Mouse (Mus musculus) Muller cell, postnatal 12 days (primary cell): ENCODE measurements around the gene Kctd15.
A peak's percentile ranks its signal among the peaks of the same experiment; 100 is the strongest.

ENCODE experiments used
- DNase-seq: peaks from one replicate; pipeline ENCODE4 v3.0.0-alpha.2; 2015; ENCODE audit errors: inconsistent ontology term

Gene Kctd15

DNA sequence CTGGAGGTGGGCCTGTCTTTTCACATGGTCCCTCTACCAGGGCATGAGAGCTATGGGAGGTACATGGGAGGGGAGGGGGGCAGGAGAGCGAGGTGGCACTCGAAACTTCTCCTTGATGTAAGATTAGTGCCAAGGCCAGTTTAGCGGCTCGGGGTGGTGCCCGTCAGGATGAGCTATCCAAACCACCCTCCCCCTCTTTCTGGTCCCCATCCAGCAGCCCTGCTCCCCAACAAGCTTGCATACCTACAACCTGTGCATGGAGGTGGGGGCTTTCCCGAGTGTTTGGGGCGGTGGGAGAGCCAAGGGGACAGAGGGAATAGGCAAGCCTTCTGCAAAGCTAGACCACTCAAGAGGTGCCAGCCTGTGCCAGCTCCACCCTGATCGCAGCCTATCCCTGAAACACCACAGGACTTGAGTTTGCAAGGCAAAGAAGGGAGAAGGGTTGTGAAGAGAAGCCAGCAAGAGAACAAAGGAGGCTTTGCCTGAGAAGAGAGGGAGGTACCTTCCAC is 26.8 kb downstream of the Kctd15 start:
- DNase-seq: no peak

DNA sequence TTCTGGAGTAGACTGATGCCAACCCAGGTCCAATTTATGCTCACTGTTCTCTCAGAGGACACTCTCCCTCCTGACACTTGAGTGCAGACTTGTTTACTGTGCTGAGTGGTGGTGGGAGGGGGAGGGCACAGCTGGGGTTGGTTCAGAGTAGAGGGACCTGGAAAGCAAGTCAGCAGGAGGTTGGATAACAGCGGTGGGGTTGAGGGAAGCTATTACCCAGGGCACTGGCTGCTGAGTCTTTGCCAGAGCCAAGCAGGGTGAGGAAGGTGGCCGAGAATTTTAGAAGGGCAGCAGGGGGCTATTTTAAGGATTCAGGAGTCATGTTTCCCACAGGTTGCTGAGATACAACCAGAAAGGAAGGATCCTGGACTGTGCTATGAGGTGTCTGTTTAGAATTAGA is 36.1 kb downstream of the Kctd15 start:
- no peak for DNase-seq

DNA sequence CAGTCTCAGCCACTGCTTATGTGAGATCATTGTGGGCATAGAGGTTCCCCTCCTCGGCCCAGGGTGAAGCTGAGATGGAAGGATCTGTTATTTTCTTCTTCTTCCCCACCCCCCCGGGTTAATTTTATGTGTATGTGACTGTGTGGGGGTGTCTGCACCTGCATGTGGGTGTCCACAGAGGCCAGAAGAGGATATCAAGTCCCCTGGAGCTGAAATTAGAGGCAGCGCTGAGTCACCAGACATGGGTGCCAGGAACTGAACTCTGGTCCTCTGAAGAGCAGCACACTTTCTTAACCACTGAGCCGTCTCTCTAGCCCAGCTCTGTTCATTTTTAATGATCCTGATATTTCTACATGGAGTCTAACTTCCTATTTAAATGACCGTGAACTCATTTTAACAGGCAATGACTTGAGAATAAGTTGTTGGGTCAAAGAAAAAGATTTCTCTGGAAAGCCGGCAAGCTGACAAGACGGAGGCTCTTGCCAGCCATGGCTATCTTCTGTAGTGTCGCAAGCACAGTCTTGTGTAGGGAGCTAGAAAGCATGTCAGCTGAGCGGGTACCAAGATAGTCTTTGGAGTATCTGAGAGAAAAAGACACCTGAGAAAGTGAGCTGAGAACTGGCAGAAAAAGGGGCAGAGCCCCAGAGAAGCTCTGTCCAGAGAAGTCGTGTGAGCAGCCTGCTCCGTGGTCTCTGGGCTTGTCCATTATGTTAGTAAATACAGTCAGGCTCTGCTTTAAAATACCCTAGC is 38.2 kb downstream of the Kctd15 start:
- no peak for DNase-seq

DNA sequence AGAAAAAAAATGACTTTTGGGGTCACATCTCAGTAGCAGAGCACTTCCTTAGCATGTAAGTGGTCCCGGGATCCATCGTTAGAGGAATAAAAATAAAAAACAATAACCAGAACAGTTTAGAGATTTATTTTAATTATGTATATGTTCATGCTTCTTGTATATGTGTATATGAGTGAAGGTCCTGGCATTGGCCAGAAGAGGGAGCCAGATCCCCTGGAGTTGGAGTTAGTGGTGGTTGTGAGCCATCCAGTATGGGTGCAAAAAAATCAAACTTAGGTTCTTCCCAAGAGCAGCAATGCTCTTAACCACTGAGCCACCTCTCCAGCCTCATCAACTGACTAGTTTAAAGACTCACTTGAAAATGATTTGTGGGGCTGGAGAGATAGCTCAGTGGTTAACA is 40.3 kb downstream of the Kctd15 start:
- no peak for DNase-seq

DNA sequence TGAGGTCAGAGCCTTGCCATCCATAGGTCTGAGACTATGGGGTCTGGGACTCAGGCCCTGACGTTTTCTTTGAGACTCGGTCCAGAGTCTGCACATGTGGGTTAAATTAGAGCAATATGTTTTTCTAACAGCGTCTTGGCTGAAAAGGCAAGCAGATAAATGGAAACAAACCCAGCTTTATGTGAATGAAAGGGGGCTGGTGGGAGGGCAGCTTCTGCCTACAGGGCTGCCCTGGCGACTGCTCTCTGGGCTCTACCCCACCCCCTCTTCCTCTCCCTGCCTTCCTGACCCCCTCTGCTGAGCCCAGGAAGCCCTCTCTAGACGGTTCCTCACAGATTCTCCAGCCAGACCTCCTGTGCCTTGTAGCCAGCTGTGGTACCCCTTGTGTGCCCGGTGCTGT is 46.1 kb downstream of the Kctd15 start:
- no peak for DNase-seq

DNA sequence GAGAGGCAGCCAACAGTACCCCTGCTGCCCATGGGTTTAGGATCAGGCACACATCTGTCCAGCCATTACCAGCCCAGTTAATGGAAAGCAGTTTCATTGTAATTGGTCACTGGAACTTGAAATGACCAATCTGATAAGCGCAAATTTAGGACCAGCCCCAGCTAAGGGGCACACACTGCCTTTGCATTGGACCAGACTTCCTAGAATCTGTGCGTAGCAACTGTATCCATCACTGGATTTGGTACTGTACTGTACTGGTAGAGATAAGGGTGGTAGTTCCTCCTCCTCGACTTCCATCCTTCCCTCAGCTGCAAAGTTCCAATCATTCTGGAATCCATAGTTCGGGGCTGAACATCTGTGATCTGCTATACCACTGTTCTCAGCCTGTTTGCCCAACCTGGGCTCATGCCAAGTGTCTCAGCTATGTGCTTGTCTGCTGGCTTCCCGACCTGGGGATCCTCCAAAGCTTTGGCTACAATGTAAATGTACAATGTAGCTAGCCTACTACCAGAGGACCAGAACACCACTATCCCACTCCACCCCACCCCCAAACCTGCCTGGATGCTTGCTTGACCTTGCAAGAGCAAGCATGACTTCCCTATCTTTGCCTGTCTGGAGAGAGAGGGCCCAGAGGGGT is 49.1 kb downstream of the Kctd15 start:
- peak; percentile 14 for DNase-seq

DNA sequence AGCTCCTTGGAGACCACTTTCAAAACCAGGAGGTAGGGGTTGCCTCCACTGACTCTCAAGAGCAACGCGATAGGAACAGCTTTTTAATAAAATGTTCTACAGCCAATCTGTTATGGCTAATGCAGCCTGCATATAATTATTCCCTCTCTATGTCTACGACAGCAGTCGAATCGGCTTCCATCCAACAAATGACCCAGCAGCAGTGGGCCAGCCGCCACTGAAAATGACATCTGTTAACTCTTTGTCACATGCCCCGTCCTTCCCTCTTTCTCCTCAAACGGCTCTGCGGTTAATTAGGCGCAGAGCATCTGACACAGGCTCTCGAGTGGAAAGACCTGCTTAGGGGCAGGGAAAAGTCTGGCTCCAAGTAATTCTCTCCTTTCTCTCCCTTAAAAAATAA is 49.8 kb downstream of the Kctd15 start:
- peak; percentile 76 for DNase-seq

DNA sequence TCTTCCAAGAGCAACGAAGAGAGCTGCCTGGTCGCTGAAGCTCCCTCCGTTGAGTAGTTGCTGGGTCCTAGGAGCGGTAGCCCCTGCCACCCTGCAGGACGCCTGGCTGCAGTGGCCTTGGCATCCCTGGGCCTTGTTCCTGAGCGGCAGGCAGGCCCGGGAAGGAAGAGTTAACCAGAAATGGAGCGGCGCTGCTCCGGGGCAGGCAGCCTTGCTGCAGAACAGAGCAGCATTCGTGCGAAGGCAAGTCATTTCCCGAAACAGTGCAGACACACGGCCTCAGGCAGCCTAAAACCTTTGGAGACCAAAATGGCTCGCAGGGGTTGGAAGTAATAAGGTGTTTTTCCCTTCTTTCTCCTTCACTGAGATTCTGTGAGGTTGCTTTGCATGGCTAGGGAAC is 50.5 kb downstream of the Kctd15 start:
- DNase-seq: peak; percentile 19

DNA sequence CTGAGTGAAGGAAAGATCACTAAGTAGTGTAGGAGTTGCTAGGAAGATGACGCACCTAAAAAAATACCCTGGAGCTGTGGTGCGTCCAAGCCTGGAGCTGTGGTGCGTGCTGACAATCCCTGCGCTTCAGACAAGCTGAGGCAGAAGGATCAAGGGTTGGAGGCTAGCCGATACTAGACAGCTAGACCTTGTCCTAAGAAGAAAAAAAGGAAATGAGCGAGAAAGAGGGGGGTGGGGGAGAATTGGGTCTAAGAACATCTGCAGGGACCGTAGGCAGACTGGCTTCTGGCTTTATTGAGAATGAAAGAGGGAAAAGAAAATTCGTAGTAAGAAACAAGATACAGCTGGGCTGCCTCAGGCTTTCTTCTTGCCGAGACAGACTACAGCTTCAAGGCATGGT is 58.0 kb downstream of the Kctd15 start:
- no peak for DNase-seq

DNA sequence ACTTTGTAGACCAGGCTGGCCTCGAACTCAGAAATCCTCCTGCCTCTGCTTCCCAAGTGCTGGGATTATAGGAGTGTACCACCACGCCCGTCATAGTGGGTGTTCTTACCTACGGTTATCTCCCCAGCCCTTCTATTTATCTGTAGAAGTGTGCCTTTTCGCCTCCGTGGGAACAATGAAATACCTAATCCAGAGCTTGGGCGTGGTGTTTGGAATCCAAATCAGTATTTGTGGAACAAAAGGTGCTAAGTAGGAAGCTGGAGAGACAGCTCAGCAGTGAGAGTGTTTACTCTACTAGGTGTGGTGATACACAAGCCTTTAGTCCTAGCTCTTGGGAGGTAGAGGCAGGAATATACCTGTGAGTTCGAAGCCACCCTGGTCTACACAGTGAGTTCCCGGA is 58.5 kb downstream of the Kctd15 start:
- no peak for DNase-seq

DNA sequence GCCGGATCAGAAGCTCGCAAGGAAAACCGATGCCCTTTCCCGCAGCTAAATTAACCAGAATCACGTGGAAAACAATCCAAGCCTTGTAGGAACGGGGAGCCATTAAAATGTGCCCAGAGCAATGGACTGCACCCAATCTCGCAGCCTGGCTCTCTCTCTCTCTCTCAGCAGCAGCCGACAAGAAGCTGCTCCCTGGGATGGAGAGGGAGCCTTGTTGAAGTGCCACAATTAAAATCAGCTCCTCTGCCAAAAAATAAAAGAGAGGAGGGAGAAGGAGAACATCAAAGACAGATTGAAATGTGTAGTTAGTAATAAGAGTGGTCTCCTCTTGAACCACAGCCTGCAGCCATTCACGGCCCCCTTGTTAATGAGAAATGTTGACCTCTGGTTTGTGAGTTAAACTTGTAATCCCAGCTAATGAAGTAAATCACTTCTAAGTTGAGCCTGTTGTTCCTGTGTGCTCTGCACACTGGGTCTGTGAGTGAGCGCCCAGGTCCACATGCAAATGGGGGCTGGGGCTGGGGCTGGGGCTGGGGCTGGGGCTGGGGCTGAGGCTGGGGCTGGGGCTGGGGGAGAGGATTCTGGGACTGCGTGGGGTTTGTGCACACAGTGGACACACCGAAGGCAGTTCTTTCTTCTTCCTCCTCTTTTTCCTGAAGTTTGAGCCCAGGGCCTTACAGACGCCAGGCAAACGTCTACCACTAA is 59.8 kb downstream of the Kctd15 start:
- peak; percentile 11 for DNase-seq

DNA sequence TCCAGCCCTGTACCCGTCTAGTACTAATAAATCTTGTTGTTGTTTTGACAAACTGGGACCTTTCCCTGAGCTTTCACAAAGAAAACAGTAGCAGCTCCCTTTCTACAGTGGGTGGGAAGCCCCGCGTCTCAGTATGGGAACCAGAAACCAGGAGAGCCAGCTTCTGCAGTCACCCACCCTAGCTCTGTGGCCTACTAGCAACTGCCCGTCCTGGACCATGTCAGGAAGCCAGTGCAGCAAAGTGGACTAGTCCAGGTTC is 61.3 kb downstream of the Kctd15 start:
- no peak for DNase-seq

DNA sequence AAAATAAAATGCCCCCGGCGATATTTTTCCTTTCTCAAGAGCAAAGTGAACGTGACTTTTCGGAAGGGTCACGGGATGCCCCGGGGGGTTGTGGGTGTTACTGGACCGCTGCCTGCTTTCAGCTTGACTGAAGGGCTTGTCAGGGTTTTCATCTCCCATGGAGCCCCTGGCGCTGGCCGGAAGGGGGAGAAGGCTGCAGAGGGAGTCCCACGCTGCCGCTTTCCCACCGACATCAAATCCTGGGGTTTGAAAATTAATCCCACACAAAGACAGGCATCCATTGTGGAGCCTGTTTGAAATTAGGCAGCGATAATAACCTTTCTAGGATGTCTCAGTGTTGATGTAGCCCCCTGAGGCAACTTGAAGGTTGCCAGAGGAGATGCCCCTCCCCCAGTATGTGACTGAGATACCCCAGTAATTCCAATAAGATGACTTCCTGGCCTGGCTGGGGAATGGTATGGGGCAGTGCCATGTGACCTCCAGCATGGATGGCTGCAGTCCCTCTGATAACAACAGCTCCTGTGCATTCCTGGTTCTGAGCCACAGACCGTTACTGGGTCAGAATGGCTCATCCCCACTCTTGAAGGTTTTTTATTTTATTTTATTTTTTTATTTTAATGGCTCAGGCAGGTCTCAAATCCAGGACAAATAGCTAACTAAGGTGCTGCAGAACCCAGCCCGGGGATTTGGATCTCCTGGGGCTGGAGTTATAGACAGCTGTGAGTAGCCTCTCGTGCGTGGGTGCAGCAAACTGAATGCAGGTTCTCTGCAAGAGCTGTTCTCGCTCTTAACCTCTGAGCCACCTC is 61.8 kb downstream of the Kctd15 start:
- DNase-seq: peak; percentile 62

DNA sequence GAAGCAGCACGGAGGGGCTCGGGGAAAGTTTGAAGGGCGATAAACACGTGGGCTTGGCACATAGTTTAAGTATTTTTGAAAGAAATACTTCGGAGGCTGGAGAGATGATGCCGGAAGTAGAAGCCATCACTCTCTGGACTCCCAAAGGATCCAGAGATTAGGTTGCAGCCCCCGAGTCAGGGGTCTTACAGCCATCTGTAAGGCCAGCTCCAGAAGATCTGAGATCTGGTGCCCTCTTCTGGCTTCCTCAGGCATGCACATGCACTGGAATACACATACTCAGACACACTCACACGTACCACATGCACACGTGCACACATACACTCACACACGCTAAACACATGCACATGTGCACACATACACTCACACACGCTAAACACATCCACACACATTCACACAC is 65.8 kb downstream of the Kctd15 start:
- DNase-seq: no peak
